Comparison of ENCODE assay signal across 11 mouse cellular contexts in genomic region chr14:62885146-62885545, GRCm38 (mm10). TPM values are rescaled to one million over a fixed set of nuclear protein-coding genes. Genes with fewer than 3 reads are reported as not detected.
DNase-seq lines count a peak whose midpoint lies in the region; ATAC-seq and TF ChIP-seq lines count a peak whose summit lies in the region.
"Had no signal": no experiment of that assay in that cellular context is flagged by ENCODE, and none has a peak within 500 bp of the region (broad histone marks: within the 10 kb centered on the region; RNA-seq: fewer than 3 reads in every experiment).

No protein-coding gene starts in this region.

- TF ChIP-seq CTCF in lung, embryonic 14.5 days (IDR thresholded peaks at IDR 0.05; ENCODE audit: low read depth) = 0 out of 2 replicates have a peak, but pooled peaks have one; percentile 6
- TF ChIP-seq CTCF in liver, embryonic 14.5 days (IDR thresholded peaks at IDR 0.05; ENCODE audit: low read depth) = peak; percentile 30

- H3K27me3 ChIP-seq in heart, embryonic 15.5 days = no peaks in the 10 kb centered on the region
- H3K27me3 ChIP-seq in heart, embryonic 11.5 days (ENCODE audit: control insufficient read depth, insufficient read depth, low read length) = no peaks in the 10 kb centered on the region
- no peaks in the 10 kb centered on the region for H3K27me3 ChIP-seq in lung, embryonic 14.5 days (ENCODE audit: insufficient read depth, low read length)
- no peaks in the 10 kb centered on the region for H3K27me3 ChIP-seq in embryonic facial prominence, embryonic 11.5 days (ENCODE audit: control insufficient read depth, insufficient read depth, low read length)
- no peaks in the 10 kb centered on the region for H3K27me3 ChIP-seq in liver, embryonic 14.5 days (ENCODE audit: control insufficient read depth, insufficient read depth, low read length)
- H3K27me3 ChIP-seq: limb, embryonic 13.5 days had no signal

- H3K27ac ChIP-seq in heart, embryonic 15.5 days = no peak overlapping the region
- H3K27ac ChIP-seq in heart, embryonic 11.5 days (ENCODE audit: low read depth, low read length) = no peak overlapping the region
- no peak overlapping the region for H3K27ac ChIP-seq in lung, embryonic 14.5 days (ENCODE audit: low read depth)
- no peak overlapping the region for H3K27ac ChIP-seq in embryonic facial prominence, embryonic 11.5 days (replicated peaks; ENCODE audit: low read depth, low read length)
- no peak overlapping the region for H3K27ac ChIP-seq in liver, embryonic 14.5 days
- H3K27ac ChIP-seq: limb, embryonic 13.5 days had no signal

- no peaks in the 10 kb centered on the region for H3K36me3 ChIP-seq in heart, embryonic 15.5 days
- H3K36me3 ChIP-seq in heart, embryonic 11.5 days (ENCODE audit: control insufficient read depth, insufficient read depth, low read length) = no peaks in the 10 kb centered on the region
- no peaks in the 10 kb centered on the region for H3K36me3 ChIP-seq in lung, embryonic 14.5 days (ENCODE audit: insufficient read depth)
- H3K36me3 ChIP-seq in embryonic facial prominence, embryonic 11.5 days (replicated peaks; ENCODE audit: control insufficient read depth, insufficient read depth, low read depth, low read length) = no peaks in the 10 kb centered on the region
- H3K36me3 ChIP-seq in liver, embryonic 14.5 days (replicated peaks; ENCODE audit: control insufficient read depth, insufficient read depth, low read depth) = no peaks in the 10 kb centered on the region
- H3K36me3 ChIP-seq: limb, embryonic 13.5 days had no signal

- ATAC-seq in heart, embryonic 15.5 days (replicated peaks; ENCODE audit: insufficient number of reproducible peaks, insufficient read depth, low FRiP score, low read depth) = peak; percentile 43; the same call in 1 of the 2 replicates
- no peak for ATAC-seq in heart, embryonic 11.5 days (replicated peaks; ENCODE audit: insufficient number of reproducible peaks, low FRiP score, low TSS enrichment)
- no peak for ATAC-seq in lung, embryonic 14.5 days (ENCODE audit: insufficient read depth)
- ATAC-seq in embryonic facial prominence, embryonic 11.5 days (replicated peaks; ENCODE audit: insufficient number of reproducible peaks, low FRiP score, low TSS enrichment, low read depth) = 0 out of 2 replicates have a peak, but pooled peaks have one; percentile 44
- ATAC-seq in liver, embryonic 14.5 days (ENCODE audit: insufficient read depth) = no peak
- ATAC-seq: CD4-positive, CD25-positive, alpha-beta regulatory T cell, adult 4 months had no signal

- TF ChIP-seq EP300 in liver, embryonic 14.5 days (IDR thresholded peaks at IDR 0.05; ENCODE audit: low read depth) = no peak

- H3K9me3 ChIP-seq in heart, embryonic 15.5 days (replicated peaks) = no peaks in the 10 kb centered on the region
- no peaks in the 10 kb centered on the region for H3K9me3 ChIP-seq in heart, embryonic 11.5 days (replicated peaks; ENCODE audit: control insufficient read depth, low read length)
- H3K9me3 ChIP-seq in lung, embryonic 14.5 days (ENCODE audit: low read depth, low read length) = no peaks in the 10 kb centered on the region
- no peaks in the 10 kb centered on the region for H3K9me3 ChIP-seq in embryonic facial prominence, embryonic 11.5 days (replicated peaks; ENCODE audit: control insufficient read depth, low read length)
- no peaks in the 10 kb centered on the region for H3K9me3 ChIP-seq in liver, embryonic 14.5 days (ENCODE audit: control insufficient read depth, low read length)
- H3K9me3 ChIP-seq: limb, embryonic 13.5 days had no signal

- no peak overlapping the region for H3K4me3 ChIP-seq in heart, embryonic 15.5 days
- no peak overlapping the region for H3K4me3 ChIP-seq in heart, embryonic 11.5 days (ENCODE audit: low read depth, low read length)
- H3K4me3 ChIP-seq in lung, embryonic 14.5 days (ENCODE audit: low read depth, low read length) = no peak overlapping the region
- no peak overlapping the region for H3K4me3 ChIP-seq in embryonic facial prominence, embryonic 11.5 days (ENCODE audit: low read depth, low read length)
- no peak overlapping the region for H3K4me3 ChIP-seq in liver, embryonic 14.5 days (ENCODE audit: insufficient read depth in 1 of 2, low read depth in 2 of 2, low read length in 2 of 2)
- H3K4me3 ChIP-seq: limb, embryonic 13.5 days had no signal

- 78% methylated on average over 2 of the region's 2 CpGs for WGBS in heart, embryonic 15.5 days
- 86% methylated on average over 2 of the region's 2 CpGs for WGBS in heart, embryonic 11.5 days (ENCODE audit: insufficient replicate concordance)
- WGBS in lung, embryonic 14.5 days = 91% methylated on average over 2 of the region's 2 CpGs
- WGBS in embryonic facial prominence, embryonic 11.5 days = 94% methylated on average over 2 of the region's 2 CpGs
- WGBS in liver, embryonic 14.5 days (ENCODE audit: insufficient replicate concordance) = 64% methylated on average over 2 of the region's 2 CpGs

- no peak for DNase-seq in lung, embryonic 14.5 days
- DNase-seq in lung, postnatal 25 days (ENCODE audit: low spot score) = no peak
- no peak for DNase-seq in embryonic facial prominence, embryonic 11.5 days (ENCODE audit: low spot score)
- DNase-seq in liver, embryonic 14.5 days (ENCODE audit: low read depth in 3 of 3, low spot score in 3 of 3) = no peak
- DNase-seq in spleen, adult 12 weeks (ENCODE audit: low spot score) = no peak
- no peak for DNase-seq in gastrocnemius, postnatal 25 days
- DNase-seq: right cerebral cortex, postnatal 4 days had no signal

- H3K4me1 ChIP-seq in heart, embryonic 15.5 days (replicated peaks) = peaks cover 11% of the 10 kb centered on the region
- peaks cover 3% of the 10 kb centered on the region; the same call in 1 of the 2 replicates for H3K4me1 ChIP-seq in heart, embryonic 11.5 days (ENCODE audit: control insufficient read depth, insufficient read depth, low read length)
- no peaks in the 10 kb centered on the region; the same call in 1 of the 2 replicates for H3K4me1 ChIP-seq in lung, embryonic 14.5 days (ENCODE audit: insufficient read depth)
- H3K4me1 ChIP-seq in embryonic facial prominence, embryonic 11.5 days (ENCODE audit: control insufficient read depth, insufficient read depth, low read length) = no peaks in the 10 kb centered on the region; the same call in 1 of the 2 replicates
- peaks cover 0 to 2% of the 10 kb centered on the region in 2 experiments; a peak in 2 of 4 replicates for H3K4me1 ChIP-seq in liver, embryonic 14.5 days (replicated peaks; ENCODE audit: control insufficient read depth in 2 of 2, insufficient read depth in 2 of 2, low read length in 1 of 2)

- no peak overlapping the region for H3K4me2 ChIP-seq in heart, embryonic 15.5 days
- no peak overlapping the region for H3K4me2 ChIP-seq in heart, embryonic 11.5 days
- no peak overlapping the region for H3K4me2 ChIP-seq in lung, embryonic 14.5 days
- H3K4me2 ChIP-seq in embryonic facial prominence, embryonic 11.5 days (ENCODE audit: low read depth, low read length) = no peak overlapping the region
- no peak overlapping the region for H3K4me2 ChIP-seq in liver, embryonic 14.5 days (ENCODE audit: low read depth)
- H3K4me2 ChIP-seq: limb, embryonic 13.5 days had no signal

- H3K9ac ChIP-seq in heart, embryonic 15.5 days = no peak overlapping the region
- H3K9ac ChIP-seq in heart, embryonic 11.5 days (ENCODE audit: low read depth, low read length) = no peak overlapping the region
- no peak overlapping the region for H3K9ac ChIP-seq in lung, embryonic 14.5 days
- H3K9ac ChIP-seq in embryonic facial prominence, embryonic 11.5 days (replicated peaks; ENCODE audit: low read length) = no peak overlapping the region
- no peak overlapping the region for H3K9ac ChIP-seq in liver, embryonic 14.5 days (replicated peaks)
- H3K9ac ChIP-seq: limb, embryonic 13.5 days had no signal

RNA-seq across cellular contexts. Expression of gene Wdfy2, which starts 47.7 kb away (rescaled TPM):
- polyA plus RNA-seq in heart, embryonic 15.5 days (2015; fragmentation: Nextera tagmentation; extraction: Ambion mirVana) = 3.0 and 4.8 TPM in 2 replicates
- 7.6 and 9.4 TPM in 2 replicates for polyA plus RNA-seq in heart, embryonic 11.5 days (2014; fragmentation: Nextera tagmentation; extraction: Ambion mirVana)
- polyA plus RNA-seq in lung, embryonic 14.5 days (2014; fragmentation: Nextera tagmentation; extraction: Ambion mirVana) = 10.0 and 10.2 TPM in 2 replicates
- 12.2 and 13.3 TPM in 2 replicates for polyA plus RNA-seq in embryonic facial prominence, embryonic 11.5 days (2014; fragmentation: Nextera tagmentation; extraction: Ambion mirVana)
- 1.4 and 1.9 TPM in 2 replicates for polyA plus RNA-seq in liver, embryonic 14.5 days (2012; rRNA removed)
- 2.7 and 3.6 TPM in 2 replicates for polyA plus RNA-seq in liver, embryonic 14.5 days (2014; fragmentation: Nextera tagmentation; extraction: Ambion mirVana)
- 1 to 10 TPM; 5.8 to 6.2 TPM for total RNA-seq in gastrocnemius, postnatal 25 days (2021)

Comparison
In these comparisons a context has a peak if more than half of its experiments do, and no peak if none do; other contexts are left out.
1. ATAC-seq: peak in heart, embryonic 15.5 days (single experiment) and embryonic facial prominence, embryonic 11.5 days (single experiment); none in heart, embryonic 11.5 days (single experiment), lung, embryonic 14.5 days (single experiment) and liver, embryonic 14.5 days (single experiment).